Mouse (Mus musculus): ENCODE data around the gene Slc25a1. TPM values are rescaled to one million over a fixed set of nuclear protein-coding genes. Genes with fewer than 3 reads are reported as not detected.

The Slc25a1 gene
- polyA plus RNA-seq (2012; fragmentation: generic; extraction: Trizol): 100 to 1,000 TPM; 104 to 113 TPM

GRCm38 (mm10) chr16:17928087-17928580, at the start of gene Slc25a1:
Gene Slc25a1 (minus strand): TSS chr16:17928219.

DNA sequence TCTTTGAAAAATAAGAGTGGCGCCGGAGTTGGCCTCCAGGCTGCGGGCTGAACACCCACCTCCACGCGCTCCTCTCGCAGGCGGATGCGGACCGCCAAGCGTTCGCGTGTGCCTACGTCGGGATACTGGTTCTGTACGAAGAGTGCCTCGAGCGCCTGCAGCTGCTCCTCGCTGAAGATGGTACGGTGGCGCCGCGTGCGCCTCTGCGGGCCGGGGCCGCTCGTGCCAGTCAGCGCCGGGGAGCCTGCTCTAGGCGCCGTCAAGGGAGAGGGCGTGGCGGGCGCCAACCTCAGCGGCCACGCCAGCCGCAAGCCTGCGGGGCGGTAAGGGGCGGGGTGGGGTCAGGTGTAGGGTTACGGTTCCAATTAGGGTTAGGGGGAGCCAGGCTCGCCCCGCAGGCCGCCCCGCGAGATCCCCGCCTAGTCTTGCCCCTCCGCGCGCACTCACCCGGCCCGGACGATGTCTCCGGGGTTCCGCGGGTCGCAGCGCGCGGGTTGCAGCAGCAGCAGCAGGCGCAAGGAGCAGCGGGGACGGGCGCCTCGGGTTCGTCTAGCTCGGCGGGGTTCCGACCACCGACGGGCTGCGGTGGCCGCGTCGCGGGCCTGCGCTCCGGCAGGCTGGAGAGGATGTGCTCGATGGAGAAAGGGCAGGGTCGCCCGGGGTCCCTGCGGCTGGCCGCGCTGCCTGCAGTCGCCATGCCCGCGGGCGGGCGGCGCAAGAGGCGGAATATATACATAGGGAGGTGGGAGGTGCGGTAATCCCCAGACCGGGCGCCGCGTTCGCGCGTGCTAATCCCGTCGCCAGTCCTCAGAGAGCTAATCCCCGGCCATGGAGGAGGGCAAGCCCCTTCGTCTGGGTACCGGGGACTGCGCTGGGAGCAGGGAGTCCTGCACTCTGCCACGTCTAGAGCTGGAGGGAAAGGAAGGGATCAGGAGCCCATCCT, 13.4 kb downstream of the Slc25a1 start, which contains the start of gene Gsc2:
Gene Gsc2 (minus strand): TSS at position 753 of the 943 bp plus-strand sequence.

DNA sequence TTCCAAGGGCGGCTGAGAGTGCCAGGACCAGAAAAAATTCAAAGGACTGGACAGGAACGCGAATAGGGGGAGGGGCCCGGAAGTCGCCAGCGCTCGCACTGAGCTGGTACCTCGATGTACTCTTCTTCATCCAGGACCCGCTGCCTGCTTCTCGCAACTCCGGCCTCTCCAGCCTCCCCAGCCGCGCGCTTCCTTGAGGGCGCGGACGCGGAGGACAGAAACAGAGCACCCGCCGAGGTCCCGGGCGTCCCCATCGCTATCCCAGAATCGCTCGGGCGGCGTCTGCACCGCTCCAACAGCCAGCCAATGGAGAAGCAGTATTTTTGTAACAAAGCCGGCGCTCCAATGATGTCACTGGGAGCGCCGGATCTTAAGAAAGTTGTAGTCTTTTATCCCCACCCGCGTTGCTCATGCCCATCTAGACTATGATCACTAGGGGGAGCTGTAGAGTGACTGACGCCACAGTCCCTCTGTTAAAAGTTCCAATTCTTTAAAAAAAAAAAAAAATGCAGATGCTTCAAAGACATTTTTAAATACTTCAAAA, 16.9 kb downstream of the Slc25a1 start, which contains the start of gene Ess2:
Gene Ess2 (minus strand): TSS at position 297 of the 544 bp plus-strand sequence.

GRCm38 (mm10) chr16:17898462-17898861, 29.6 kb downstream of the Slc25a1 start, which contains the start of the genes Dgcr2 and Tssk2:
Gene Dgcr2 (minus strand): TSS chr16:17898562.
Gene Tssk2 (plus strand): TSS chr16:17898637.

GRCm38 (mm10) chr16:17893923-17894322, 34.1 kb downstream of the Slc25a1 start, which contains the start of gene Tssk1:
Gene Tssk1 (plus strand): TSS chr16:17894223.

GRCm38 (mm10) chr16:17891567-17891959, 36.5 kb downstream of the Slc25a1 start, which contains the start of gene Gm20518:
Gene Gm20518 (minus strand): TSS chr16:17891671.

Other genes with a start within 250 kb of the Slc25a1 start
- gene Med15, start 195.3 kb downstream of the Slc25a1 start, polyA plus RNA-seq (2012; fragmentation: generic; extraction: Trizol): 10 to 100 TPM; 15.8 to 54.1 TPM
- 10 to 100 TPM; 19.3 to 59.6 TPM for gene Klhl22, start 168.6 kb downstream of the Slc25a1 start, polyA plus RNA-seq (2012; fragmentation: generic; extraction: Trizol)
- 100 to 1,000 TPM in 1 of 2 experiments, 10 to 100 TPM in 1; 35.1 to 151 TPM for gene Scarf2, start 130.9 kb downstream of the Slc25a1 start, polyA plus RNA-seq (2012; fragmentation: generic; extraction: Trizol)
- gene B830017H08Rik, start 95.1 kb downstream of the Slc25a1 start, polyA plus RNA-seq (2012; fragmentation: generic; extraction: Trizol): under 1 TPM in 1 of 2 experiments, not detected in 1; 0.46 TPM
- 1 to 10 TPM in 1 of 2 experiments, under 1 TPM in 1; 0.37 to 5.4 TPM for gene Car15, start 89.9 kb downstream of the Slc25a1 start, polyA plus RNA-seq (2012; fragmentation: generic; extraction: Trizol)
- under 1 TPM; 0.01 to 0.39 TPM for gene Gm20518, start 36.5 kb downstream of the Slc25a1 start, polyA plus RNA-seq (2012; fragmentation: generic; extraction: Trizol)
- under 1 TPM; 0.02 to 0.19 TPM for gene Tssk1, start 34.0 kb downstream of the Slc25a1 start, polyA plus RNA-seq (2012; fragmentation: generic; extraction: Trizol)
- gene Dgcr2, start 29.7 kb downstream of the Slc25a1 start, polyA plus RNA-seq (2012; fragmentation: generic; extraction: Trizol): 10 to 100 TPM; 25.5 to 64.3 TPM
- under 1 TPM; 0.04 to 0.14 TPM for gene Tssk2, start 29.6 kb downstream of the Slc25a1 start, polyA plus RNA-seq (2012; fragmentation: generic; extraction: Trizol)
- gene Ess2, start 16.9 kb downstream of the Slc25a1 start, polyA plus RNA-seq (2012; fragmentation: generic; extraction: Trizol): 10 to 100 TPM; 17.5 to 30.4 TPM
- not detected for gene Gsc2, start 13.2 kb downstream of the Slc25a1 start, polyA plus RNA-seq (2012; fragmentation: generic; extraction: Trizol)
- not detected for gene Vpreb2, start 52.2 kb upstream of the Slc25a1 start, polyA plus RNA-seq (2012; fragmentation: generic; extraction: Trizol)
- 100 to 1,000 TPM; 113 to 200 TPM for gene Dgcr6, start 124.6 kb upstream of the Slc25a1 start, polyA plus RNA-seq (2012; fragmentation: generic; extraction: Trizol)
- under 1 TPM; 0.02 to 0.28 TPM for gene Prodh, start 162.0 kb upstream of the Slc25a1 start, polyA plus RNA-seq (2012; fragmentation: generic; extraction: Trizol)
- gene Rtn4r, start 199.4 kb upstream of the Slc25a1 start, polyA plus RNA-seq (2012; fragmentation: generic; extraction: Trizol): 1 to 10 TPM in 1 of 2 experiments, under 1 TPM in 1; 0.29 to 1.5 TPM

Data from C3H10T1/2 (cell line).